Mouse (Mus musculus) neural tube, embryonic 10.5 days (tissue): ENCODE results near the gene Cox8a.
A peak's percentile ranks its signal among the peaks of the same experiment; 100 is the strongest.

ENCODE experiments used
- DNase-seq: peaks from one replicate; pipeline ENCODE4 v3.0.0-alpha.2; 2017; ENCODE audit warnings: low spot score; ENCODE audit errors: extremely low spot score

Gene Cox8a

DNA sequence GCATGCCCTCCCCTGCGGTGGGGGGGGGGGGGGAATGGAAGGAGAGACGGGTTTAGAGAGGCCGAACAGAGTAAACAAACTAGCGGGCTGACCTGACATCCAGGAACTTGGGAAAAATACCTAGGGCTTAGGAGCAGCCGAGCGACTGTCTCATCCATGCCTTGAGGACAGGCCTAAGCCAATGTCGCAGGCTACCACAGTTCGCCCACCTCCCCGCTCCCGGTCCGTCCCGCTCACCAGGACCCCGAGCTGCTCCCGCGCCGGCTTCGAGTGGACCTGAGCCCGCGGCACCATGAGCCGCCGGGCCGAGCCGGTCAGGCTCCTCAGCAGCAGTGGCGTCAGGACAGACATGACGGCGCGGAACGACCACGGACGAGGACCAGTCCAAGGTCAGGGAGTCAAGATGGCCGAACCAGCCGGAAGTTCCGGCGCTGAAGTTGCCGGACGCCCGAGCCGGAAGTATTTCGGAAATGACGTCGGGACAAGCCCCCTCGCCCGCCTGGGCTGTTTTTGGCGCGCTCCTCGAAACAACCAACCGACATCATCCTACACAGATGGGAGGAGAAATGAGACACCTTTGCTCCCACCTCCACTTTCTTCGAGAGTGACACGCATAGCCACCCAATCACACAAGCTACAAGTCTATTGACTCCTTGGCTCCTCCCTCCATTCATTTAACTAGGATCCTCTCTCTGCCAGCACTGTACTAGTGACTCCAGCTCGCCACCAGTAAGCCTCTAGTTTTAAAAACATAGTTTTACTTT lies at the start of gene Cox8a:
Cox8a (minus strand) TSS at position 455 of the 764 bp plus-strand sequence.
- peak; percentile 99 for DNase-seq

DNA sequence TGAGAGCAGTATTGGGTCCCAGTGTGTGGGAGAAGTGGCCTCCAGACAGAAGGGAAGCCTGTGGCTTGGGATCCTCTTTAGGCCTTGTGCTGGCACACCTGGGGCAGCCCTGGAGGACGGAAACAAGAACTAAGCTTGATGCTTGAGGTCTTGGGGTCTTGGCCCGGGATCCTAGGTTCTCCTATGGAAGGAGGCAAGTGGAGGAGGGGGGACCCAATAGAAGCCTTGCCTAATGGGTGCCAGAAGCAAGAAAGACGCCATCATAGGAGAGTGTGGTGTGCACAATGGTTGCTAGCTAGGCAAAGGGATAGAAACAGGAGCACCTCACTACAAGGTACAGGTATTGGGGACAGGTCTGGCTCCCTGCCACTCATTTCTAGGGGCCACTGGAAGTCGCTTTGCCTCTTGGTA lies 49.0 kb upstream of the Cox8a start:
- peak; percentile 55 for DNase-seq

DNA sequence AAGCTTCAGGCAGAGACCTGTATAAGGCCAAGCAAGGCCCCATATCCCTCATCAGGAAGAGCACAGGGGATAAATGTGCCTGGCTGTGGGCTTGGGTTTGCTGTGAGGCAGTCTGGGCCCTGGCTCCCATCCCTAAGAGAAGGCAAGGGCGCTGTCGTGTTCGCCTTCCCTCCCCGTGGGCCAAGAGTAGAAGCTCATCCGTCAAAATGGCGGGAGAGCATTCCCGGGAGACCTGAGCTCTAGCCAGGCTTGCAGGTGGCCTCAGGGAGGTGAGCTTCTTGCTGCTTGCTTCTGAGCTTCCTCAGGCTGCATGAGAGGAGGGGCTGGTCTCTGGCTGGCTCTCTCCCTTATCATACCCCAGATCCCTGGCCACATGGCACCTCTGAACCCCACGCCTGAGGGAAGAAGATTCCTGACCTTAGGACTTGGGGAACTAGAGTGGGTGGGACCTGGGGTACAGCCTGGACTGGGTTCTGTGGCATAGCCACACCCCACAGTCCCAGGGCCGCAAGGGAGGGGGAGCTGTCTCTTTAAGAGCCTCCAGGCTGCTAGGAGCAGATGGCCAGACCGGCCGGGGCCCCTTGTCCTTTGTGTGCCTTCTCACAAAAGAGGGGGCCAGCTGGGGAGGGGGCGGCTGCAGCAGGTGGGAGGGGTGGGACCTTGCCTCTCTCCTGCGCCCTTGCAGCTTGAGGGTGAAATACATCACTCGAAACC lies 48.2 kb upstream of the Cox8a start:
- peak; percentile 85 for DNase-seq

DNA sequence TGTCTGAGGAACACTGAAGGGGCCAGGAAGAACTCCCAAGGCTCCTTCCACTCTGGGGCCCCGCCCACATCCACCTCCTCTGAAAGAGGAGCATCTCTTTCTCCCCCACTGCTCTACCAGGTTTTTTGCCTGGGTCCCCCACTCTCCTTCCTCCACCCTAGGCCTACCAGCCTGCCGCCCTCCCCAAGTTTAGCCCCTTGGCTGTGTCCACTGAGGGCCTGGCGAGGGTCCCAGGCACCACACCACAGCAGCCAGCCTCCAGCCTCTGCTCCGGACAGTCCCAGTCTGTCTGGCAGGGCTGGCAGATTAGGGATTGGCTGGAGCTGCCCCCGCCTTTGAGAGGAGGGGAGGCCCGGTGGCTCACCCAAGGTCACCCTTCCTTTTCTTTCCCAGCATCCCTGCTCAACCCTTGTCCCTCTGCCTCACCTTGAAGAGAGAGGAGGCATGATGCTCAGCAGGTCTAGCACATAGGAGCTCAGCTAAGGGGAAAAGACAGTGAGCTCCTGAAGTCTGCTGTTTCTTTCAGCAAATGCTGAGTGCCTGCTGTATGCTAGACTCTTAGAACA lies 47.4 kb upstream of the Cox8a start:
- peak; percentile 67 for DNase-seq

DNA sequence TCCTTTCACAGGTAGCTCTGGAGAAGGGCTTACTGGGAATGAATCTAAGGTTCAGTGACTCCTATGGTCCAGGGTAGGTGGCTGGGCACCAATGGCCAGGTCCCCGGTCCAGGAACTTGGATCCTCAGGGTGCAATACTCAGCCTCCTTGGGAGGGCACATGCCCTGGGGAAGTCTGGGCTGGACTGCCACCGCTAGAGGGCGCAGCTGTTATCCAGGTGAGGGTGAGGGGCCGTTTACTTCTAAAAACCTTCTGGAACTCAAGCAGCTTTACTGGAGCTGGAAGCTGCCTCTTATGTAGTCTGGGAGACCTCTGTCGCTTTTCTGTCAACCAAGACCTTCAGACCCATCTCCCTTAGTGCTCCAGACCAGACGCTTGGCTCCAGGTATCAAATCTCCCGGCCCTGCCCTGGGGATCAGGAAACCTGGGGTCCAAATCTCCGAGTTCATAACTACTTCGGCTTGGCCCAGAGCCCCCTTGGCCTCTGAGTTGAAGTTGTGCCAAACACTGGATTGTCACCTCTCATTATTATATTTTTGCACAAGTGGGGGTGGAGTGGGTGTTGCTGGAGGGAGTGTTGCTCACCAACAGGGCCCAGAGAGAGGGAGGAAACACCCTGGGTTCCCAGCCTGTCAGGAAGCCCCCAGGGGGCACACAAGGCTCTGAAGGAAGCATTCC lies 46.8 kb upstream of the Cox8a start:
- DNase-seq = peak; percentile 88

DNA sequence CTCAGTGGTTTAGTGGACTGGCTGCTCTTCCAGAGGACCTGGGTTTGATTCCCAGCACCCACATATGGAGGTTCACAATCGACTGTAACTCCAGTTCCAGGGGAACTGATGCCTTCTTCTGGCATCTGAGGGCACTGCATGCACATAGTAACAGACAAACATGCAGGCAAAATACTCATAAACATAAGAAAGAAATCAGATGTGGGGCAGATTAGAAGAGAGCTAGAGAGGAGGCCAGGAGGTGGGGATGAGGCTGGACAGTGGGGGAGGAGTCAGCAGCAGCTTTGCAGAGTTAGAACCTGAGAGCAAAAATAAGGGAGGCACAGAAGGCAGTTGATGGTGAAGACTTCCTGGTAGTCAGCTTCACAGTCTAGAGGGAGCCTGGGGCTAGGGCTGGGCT lies 45.2 kb upstream of the Cox8a start:
- DNase-seq = no peak

DNA sequence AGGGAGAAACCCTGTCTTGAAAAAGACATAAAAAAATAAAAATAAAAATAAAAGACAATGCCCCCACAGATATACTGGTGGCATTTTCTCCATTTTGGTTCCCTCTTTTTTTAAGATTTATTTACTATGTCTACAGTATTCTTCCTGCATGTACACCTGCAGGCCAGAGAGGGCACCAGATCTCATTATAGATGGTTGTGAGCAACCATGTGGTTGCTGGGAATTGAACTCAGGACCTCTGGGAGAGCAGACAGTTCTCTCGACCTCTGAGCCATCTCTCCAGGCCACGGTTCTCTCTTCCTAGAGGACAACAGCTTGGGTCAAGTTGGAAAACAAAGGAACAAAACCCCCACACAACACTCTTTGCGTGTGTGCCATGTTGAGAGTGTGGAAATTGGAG lies 44.5 kb upstream of the Cox8a start:
- DNase-seq = no peak

DNA sequence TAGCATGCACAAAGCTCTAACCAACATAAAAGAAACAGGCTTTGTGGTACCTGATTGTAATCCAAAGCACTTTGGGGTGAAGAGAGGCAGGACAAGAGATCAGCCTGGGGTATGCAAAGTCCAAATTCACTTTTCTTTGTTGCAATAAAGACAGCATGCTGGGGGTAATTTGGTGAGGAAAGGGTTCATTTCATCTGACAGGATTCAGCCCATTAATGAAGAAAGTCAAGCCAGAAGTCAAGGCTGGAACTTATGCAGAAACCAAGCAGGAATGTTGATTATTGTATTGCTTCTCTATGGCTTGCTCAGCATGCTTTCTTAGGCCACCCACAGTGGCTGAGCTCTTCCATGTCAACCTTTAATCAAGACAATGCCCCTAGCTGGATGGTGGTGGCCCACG lies 44.1 kb upstream of the Cox8a start:
- no peak for DNase-seq

DNA sequence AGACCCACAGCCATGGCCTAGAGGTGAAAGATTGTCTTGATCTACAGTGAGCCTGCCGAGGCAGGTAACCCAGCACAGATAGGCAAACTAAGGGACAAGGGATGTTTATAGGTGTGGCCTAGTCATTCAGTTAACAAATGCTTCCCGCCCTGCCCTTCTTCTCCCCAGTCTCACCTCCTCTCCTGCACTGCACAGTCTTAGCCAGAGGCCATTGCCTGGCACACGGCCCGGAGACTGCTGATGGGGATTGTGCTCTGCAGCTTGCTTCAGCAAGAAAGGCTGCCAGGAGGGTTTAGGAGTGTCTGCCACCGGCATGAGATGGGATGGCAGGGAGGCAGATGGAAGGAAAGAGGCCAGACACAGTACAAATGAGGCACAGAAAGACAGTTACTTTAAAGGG lies 40.5 kb upstream of the Cox8a start:
- no peak for DNase-seq

DNA sequence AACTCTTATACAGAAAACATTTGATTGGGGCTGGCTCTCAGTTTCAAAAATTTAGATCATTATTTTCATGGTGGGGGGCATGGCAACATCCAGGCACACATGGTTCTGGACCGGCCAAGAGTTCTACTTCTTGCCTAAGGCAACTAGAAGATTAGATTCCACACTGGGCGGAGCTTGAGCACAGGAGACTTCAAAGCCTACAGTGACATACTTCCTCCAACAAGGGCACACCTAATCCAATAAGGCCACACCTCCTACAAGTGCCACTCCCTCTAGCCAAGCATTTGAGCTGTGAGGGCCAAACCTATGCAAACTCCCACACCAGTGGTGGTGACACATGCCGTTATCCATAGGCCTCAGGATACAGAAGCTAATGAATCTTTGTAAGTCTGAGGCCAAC lies 28.6 kb upstream of the Cox8a start:
- DNase-seq = no peak

DNA sequence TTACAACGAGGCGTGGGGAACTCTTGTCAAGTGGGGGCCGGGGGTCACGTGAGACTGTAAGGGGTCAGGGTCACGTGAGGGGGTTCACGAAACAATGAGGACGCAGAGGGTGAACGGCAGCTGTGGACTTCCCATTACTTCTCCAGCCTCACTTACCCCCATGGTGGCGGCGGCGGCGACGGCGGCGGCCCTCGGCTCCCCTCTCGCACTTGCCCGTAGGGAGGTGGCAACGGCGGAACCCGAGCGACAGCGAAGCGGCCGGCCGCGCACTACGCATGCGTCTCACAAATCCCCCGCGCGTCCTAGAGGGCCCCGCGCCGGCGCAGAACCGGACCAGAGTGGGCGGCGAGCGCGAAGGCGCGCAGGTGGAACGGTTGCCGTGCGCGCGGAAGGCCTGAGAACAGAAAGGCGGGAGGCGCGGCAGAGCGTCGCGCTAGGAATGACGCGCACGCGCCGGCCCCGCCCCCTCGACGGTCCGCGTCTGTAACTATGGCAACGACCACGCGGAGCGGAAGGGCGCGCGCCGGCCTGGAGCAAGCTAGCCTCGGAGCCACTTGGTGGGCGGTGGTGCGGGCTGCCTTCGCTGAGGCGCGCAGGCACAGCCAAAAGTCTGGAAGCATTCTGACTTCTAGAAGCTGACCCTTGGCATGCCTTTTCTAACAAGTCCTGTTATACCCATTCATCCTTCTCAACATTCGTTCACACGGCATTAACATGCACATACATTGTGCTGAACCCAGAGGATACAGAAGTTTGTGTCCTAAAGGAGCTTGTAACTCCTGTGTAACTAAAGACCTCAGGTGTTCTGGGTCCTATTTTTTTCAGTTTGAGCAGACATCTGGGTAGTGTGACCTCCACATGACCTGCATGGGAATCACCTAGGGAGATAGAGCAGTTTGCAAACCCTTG lies 23.6 kb upstream of the Cox8a start, which contains the start of gene Naa40:
Naa40 (minus strand) TSS at position 402 of the 909 bp plus-strand sequence.
- peak; percentile 95 for DNase-seq

DNA sequence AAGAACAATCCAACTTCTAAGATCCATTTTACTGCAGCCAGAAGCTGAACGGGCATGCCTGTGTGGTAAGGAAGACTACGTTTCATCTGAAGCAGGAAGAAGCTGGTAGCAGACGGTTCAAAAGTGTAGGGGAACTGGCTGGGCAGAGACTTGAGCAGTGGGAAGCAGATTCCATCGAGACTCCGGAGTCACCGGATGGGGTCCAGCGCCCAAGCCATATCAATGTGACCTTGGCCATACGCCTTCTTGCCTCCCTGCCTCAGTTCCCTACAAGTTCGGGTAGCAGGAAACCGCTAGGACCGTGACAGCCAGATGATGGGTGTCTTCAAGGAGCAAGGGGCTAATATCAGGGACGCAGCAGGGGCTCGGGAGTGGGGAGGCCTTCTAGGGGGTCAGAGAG lies 22.9 kb upstream of the Cox8a start:
- DNase-seq = peak; percentile 40

DNA sequence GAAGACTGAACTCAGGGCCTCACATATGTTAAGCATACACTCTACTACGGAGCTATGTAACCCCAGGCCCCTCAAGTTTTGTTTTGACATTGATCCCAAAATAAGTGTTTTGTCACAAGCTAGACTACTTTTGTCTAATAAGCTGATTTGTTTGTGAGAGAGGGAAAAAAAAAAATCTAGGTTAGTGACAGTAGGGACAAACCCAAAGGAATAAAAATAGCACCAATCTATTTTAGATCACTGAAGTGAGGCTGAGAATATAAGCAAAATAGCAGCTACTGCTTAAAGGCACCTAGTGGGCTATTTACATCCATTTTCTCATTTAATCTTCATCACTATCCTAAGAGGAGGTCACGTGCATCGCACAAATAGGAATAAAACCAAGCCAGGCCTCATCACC lies 22.2 kb upstream of the Cox8a start:
- no peak for DNase-seq

DNA sequence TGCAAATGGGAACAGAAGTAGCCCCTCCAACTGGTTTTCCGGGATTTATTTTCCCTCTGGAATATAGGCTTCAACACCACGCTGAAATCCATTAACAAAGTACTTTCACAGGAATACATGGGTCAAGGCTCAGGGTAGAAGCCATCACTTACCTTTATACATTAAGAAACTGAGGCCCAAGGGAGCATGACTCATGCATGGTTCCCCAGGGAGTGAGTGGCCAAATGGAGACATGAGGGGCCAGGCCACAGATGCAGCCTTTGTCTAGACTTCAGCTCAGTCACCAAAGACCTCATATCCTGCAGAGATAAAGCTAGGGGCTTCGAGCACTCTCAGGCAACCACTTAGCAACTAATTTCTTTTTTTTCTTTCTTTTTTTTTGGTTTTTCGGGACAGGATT lies 19.3 kb upstream of the Cox8a start:
- no peak for DNase-seq

DNA sequence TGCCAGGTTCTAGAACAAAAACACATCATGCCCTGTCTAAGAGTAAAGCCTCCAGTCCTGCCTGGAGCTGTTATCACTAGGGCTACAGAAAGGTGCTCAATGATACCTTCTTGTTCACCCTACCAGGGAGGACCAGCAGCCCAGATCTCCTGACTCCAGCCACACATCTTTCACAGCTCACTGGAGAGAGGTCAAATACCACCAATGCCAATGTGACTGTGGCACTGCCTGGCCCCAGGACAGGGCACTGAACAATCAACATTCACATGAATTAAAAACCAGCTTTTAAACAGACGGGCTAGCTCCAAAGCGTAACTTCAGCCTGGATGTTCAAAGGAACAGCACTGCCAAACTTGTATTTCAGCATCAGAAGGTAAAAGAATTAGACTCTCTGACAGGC lies 18.6 kb upstream of the Cox8a start:
- DNase-seq = no peak

DNA sequence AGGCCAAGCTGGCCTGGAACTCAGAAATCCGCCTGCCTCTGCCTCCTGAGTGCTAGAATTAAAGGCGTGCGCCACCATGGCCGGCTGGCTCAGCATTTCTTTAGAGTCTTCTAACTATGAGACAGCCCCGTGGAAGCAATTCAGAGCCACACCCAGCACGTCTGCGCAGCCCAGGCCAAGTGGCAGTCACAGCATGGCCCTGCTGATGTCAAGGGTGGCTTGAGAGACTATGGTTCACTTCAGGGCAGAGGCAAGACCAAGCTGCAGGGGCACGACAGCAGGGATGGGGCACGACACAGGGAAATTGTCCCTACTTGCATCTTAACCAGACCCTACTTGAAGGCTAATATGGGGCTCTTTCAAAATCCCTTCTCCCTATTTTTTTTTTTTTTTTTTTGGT lies 18.0 kb upstream of the Cox8a start:
- no peak for DNase-seq

DNA sequence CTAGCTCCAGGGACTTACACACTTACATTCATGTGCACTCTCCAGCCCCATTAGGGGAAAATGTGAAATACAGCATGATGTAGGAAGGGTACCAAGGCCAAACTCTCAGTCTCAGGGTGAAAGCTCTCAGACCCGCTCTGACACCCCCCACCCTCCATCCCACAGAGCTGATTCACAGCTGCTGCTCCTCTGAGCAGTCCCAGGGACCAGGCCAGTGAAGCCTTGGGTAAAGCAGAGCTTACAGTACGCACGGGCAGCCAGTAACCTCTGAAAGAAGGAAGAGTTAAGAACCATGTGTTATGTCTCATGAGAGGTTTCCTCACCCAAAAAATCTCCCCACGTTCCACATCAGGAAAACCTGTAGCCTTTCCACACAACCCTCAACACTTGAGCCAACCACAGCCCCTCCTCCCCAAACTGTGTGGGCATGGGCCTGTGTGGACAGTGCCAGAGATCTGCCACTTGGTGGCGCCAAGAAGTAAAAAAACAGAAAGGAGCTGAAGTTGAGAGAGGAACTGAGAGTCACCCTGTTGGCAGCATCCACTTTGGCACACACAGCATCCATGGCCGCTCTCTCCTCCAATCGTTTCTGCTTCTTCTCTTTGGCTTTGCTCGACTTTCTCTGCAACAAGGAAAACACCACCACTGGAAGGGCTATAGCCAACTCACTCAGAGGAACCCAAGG lies 17.3 kb upstream of the Cox8a start:
- DNase-seq = peak; percentile 63

DNA sequence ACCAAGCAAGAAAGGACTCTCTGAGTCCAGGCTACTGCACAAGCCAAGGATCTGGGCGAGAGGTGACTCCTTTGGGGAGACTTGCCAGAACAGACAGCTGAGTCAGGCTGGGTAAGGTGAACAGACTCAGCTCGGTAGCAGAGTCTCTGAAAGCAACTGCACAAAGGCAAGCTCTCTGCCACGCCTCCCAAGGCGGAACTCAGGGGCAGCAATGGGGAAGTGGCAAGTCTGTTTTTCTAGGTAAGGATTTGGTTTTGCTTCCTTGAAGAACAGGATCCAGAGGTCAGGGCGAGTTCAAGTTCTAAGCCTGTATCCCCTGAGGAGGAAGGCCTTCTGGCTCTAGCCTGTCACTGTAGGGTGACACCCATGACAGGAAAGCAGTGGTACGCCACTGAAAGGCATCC lies 9.1 kb upstream of the Cox8a start:
- DNase-seq = no peak

DNA sequence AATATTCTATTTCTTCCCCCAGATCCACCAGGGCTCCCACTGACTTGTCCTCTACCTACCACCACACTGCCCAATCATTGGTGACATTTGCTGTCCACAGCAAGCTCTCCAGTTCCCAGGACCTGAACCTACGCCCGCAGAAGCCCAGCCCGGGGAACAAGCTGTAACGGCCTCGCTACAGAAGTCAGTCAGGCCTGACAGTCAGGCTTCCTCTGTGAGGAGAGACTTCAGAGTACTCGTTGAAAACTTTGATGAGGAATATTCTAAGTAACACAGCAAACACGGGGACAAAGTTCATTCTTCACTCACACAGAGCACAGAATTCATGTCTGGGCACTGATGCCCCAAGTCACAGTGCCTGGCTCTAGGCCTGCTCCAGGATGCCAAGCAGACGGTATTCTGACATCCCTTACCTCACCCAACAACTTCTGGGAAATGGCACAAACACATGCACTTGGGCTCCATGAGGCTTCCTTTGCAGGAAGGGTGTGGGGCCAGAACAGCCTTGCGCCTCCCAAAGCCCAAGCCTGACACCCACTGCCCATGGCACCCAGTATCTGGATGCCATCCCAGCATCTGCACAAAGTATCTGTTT lies 7.8 kb upstream of the Cox8a start:
- no peak for DNase-seq

DNA sequence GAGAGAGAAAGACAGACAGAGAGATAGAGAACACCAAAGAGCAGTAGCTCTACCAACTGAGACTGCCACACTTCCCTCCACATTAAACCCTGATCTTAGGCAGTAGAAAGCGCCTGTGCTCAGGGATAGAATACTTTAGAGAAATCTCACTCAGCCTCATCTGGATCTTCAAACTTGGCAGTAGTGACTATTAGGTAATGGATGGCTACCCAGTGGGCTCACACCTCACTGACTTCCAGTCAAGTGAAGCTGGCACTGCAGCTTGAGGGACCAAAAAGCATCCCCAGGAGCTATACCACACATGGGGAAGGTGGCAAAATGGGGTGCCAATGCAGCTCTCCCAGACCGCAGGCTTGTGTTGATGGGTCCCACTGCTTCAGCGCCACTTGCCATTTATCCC lies 6.8 kb upstream of the Cox8a start:
- no peak for DNase-seq
